In the genomic region with DNA sequence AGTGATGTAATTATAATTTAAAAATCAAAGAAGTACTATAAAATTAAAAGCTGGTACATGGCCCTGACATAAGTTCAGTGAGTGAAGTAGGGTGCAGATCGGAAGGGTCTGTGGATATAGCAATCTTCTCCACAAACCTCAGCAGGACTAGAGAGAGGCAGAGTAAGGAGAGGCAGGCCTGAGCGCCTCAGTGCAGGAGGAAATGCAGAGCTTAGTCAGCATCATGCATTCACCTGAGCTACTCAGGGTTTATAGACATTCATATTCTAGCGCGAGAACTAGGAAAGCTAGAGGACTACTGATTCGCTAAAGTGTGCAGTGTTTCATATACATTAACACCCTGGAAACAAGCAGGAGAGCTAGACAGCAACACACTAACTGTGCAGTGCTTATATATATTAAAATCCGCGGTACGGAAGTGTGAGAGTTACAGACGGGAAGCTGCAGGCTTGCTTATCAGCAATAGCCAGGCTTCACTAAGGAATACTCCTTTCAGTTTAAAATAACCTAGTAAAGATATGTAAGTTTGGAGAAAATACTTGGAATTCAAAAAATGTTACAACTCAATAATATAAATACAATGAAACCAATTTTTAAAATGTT, we compare ENCODE assay signal across 1 mouse cellular context.
TF ChIP-seq lines count a peak whose summit lies in the region.

No protein-coding gene starts in this region.

TF ChIP-seq in MEL, 35 proteins besides CTCF, POLR2A, EP300 and RAD21 (continued from another document):
- no peak for TF ChIP-seq USF2 (IDR thresholded peaks at IDR 0.05; ENCODE audit: borderline replicate concordance in 1 of 2, insufficient read depth in 1 of 2, low read depth in 1 of 2, low read length in 2 of 2)
